Mouse (Mus musculus) heart, postnatal 0 days (tissue): ENCODE measurements at regions not wholly inside any gene's neighbourhood (a gene's known extent, or its start where the extent isn't known, plus 50 kb on each side); places are given as distances from the start of the nearest gene placed in this dataset.

Experiments
- CTCF ChIP-seq: IDR thresholded peaks from 2 replicates; pipeline ENCODE4 v1.5.1; 2016; ENCODE audit warnings: antibody characterized with exemption, control low read depth, low read depth
- EP300 ChIP-seq: IDR thresholded peaks from 2 replicates; pipeline ENCODE4 v1.6.1; 2016; ENCODE audit warnings: antibody characterized with exemption, low read depth

DNA sequence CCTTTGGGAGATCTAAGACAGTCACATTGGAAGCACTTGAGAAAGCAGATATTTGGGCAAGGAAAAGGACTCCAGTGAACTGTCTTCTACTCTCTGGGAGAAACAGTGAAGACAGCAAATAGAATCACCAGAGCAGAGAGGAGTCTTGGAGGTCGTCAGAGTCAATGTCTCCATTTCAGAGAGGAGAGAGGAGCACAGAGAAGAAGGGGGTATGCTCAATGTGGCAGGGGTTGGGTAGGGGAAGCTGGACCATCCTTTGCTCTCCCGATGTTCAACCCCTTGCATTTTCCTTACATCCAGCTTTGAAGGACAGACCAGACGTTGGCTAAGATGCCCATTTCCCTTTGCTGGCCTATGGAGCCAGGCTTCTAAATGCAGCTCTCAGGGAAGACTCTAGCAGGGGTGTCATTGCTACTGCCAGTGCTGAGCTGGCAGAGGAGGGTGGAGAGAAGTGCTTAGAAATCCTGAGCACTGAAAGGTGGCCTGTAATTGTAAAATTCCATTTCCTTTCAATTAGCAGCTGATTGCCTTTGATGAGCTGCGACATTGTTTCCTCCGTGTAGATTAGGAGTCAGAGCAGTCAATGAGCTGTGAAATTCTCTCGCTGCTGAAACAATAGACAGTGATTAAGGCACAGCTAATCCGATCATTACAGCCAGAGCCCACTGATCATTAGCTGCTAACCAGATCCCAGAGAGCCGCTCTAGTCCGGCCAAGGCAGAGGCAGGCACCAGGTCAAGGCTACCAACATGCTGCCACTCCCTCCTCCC is 449.7 kb downstream of the Insc start:
- TF ChIP-seq CTCF (no peak), EP300 (no peak)
